Mouse (Mus musculus): Measurements from ENCODE around the gene Gm11032. TPM values are rescaled to one million over a fixed set of nuclear protein-coding genes. Genes with fewer than 3 reads are reported as not detected.
"Not testable (repeated sequence)": the region's sequence is repeated elsewhere in the genome, so short reads cannot be mapped to it uniquely, and the experiment has no call there.

The Gm11032 gene
- polyA plus RNA-seq, 1 experiment: not detected

GRCm38 (mm10) chr11:4637534-4638234 lies 17.8 kb downstream of the Gm11032 start, which contains the start of gene Ascc2:
Gene Ascc2 (plus strand): TSS chr11:4637747.
- H3K36me3 ChIP-seq (ENCODE audit: control insufficient read depth, insufficient read depth, low read length): peaks cover 3% of the 10 kb centered on the region; the same call in 1 of the 2 replicates
- no peaks in the 10 kb centered on the region for H3K27me3 ChIP-seq (ENCODE audit: control insufficient read depth, insufficient read depth, low read length)
- TF ChIP-seq CTCF (IDR thresholded peaks at IDR 0.05; ENCODE audit: extremely low read depth, insufficient read depth, insufficient read length, insufficient replicate concordance) (no peak), POLR2A (IDR thresholded peaks at IDR 0.05; ENCODE audit: low read depth, low read length) (peak; percentile 20; the same call in 1 of the 2 replicates)
- under 1% methylated on average over 35 of the region's 35 CpGs for WGBS
- H3K4me1 ChIP-seq (ENCODE audit: control insufficient read depth, insufficient read depth, insufficient read length): peaks cover 4% of the 10 kb centered on the region; the same call in 1 of the 2 replicates
- peak; percentile 50 to 89 for DNase-seq (ENCODE audit: low read depth in 1 of 2, low spot score in 2 of 2)
- peak within 1 kb of the TSS; percentile 89 for H3K4me3 ChIP-seq (ENCODE audit: extremely low read depth, insufficient read depth, insufficient read length)
- H3K27ac ChIP-seq (ENCODE audit: insufficient read depth, low read length): peak within 1 kb of the TSS; percentile 53

- 19% methylated on average over 7 of the region's 7 CpGs for WGBS
- H3K4me1 ChIP-seq (ENCODE audit: control insufficient read depth, insufficient read depth, insufficient read length): peaks cover 4% of the 10 kb centered on the region; the same call in 1 of the 2 replicates
- H3K27ac ChIP-seq (ENCODE audit: insufficient read depth, low read length): no peak overlapping the region
- peak overlapping the region; percentile 89 for H3K4me3 ChIP-seq (ENCODE audit: extremely low read depth, insufficient read depth, insufficient read length)
- TF ChIP-seq CTCF (IDR thresholded peaks at IDR 0.05; ENCODE audit: extremely low read depth, insufficient read depth, insufficient read length, insufficient replicate concordance): no peak
- no peak for TF ChIP-seq POLR2A (IDR thresholded peaks at IDR 0.05; ENCODE audit: low read depth, low read length)
- no peaks in the 10 kb centered on the region for H3K27me3 ChIP-seq (ENCODE audit: control insufficient read depth, insufficient read depth, low read length)
- no peak for DNase-seq (ENCODE audit: low read depth in 1 of 2, low spot score in 2 of 2)
- peaks cover 3% of the 10 kb centered on the region; the same call in 1 of the 2 replicates for H3K36me3 ChIP-seq (ENCODE audit: control insufficient read depth, insufficient read depth, low read length)
These were observed 18.4 kb downstream of the Gm11032 start for GRCm38 (mm10) chr11:4638261-4638660.

- no peak overlapping the region for H3K4me3 ChIP-seq (ENCODE audit: extremely low read depth, insufficient read depth, insufficient read length)
- peaks cover 4% of the 10 kb centered on the region; the same call in 1 of the 2 replicates for H3K4me1 ChIP-seq (ENCODE audit: control insufficient read depth, insufficient read depth, insufficient read length)
- peaks cover 3% of the 10 kb centered on the region; the same call in 1 of the 2 replicates for H3K36me3 ChIP-seq (ENCODE audit: control insufficient read depth, insufficient read depth, low read length)
- H3K27me3 ChIP-seq (ENCODE audit: control insufficient read depth, insufficient read depth, low read length): no peaks in the 10 kb centered on the region
- H3K27ac ChIP-seq (ENCODE audit: insufficient read depth, low read length): no peak overlapping the region
- DNase-seq (ENCODE audit: low read depth in 1 of 2, low spot score in 2 of 2): no peak
- TF ChIP-seq CTCF (IDR thresholded peaks at IDR 0.05; ENCODE audit: extremely low read depth, insufficient read depth, insufficient read length, insufficient replicate concordance): no peak
- no peak for TF ChIP-seq POLR2A (IDR thresholded peaks at IDR 0.05; ENCODE audit: low read depth, low read length)
These were observed 21.3 kb downstream of the Gm11032 start for GRCm38 (mm10) chr11:4641185-4641584.

GRCm38 (mm10) chr11:4643722-4644121 lies 23.9 kb downstream of the Gm11032 start:
- WGBS: 89% methylated on average over 5 of the region's 5 CpGs
- peaks cover 13% of the 10 kb centered on the region for H3K36me3 ChIP-seq (ENCODE audit: control insufficient read depth, insufficient read depth, low read length)
- no peaks in the 10 kb centered on the region for H3K27me3 ChIP-seq (ENCODE audit: control insufficient read depth, insufficient read depth, low read length)
- H3K27ac ChIP-seq (ENCODE audit: insufficient read depth, low read length): no peak overlapping the region
- H3K4me3 ChIP-seq (ENCODE audit: extremely low read depth, insufficient read depth, insufficient read length): no peak overlapping the region
- TF ChIP-seq CTCF (IDR thresholded peaks at IDR 0.05; ENCODE audit: extremely low read depth, insufficient read depth, insufficient read length, insufficient replicate concordance) (no peak), POLR2A (IDR thresholded peaks at IDR 0.05; ENCODE audit: low read depth, low read length) (no peak)
- peaks cover 4% of the 10 kb centered on the region; the same call in 1 of the 2 replicates for H3K4me1 ChIP-seq (ENCODE audit: control insufficient read depth, insufficient read depth, insufficient read length)
- DNase-seq (ENCODE audit: low read depth in 1 of 2, low spot score in 2 of 2): no peak

- H3K4me3 ChIP-seq (ENCODE audit: extremely low read depth, insufficient read depth, insufficient read length); H3K4me1 ChIP-seq (ENCODE audit: control insufficient read depth, insufficient read depth, insufficient read length); DNase-seq (ENCODE audit: low read depth in 1 of 2, low spot score in 2 of 2); H3K27me3 ChIP-seq (ENCODE audit: control insufficient read depth, insufficient read depth, low read length); H3K27ac ChIP-seq (ENCODE audit: insufficient read depth, low read length): not testable (repeated sequence)
- 92% methylated on average over 6 of the region's 6 CpGs for WGBS
- H3K36me3 ChIP-seq (ENCODE audit: control insufficient read depth, insufficient read depth, low read length): peaks cover 19% of the 10 kb centered on the region
These were observed 25.3 kb downstream of the Gm11032 start for GRCm38 (mm10) chr11:4645180-4645579.

- Histone ChIP-seq H3K4me3 (ENCODE audit: extremely low read depth, insufficient read depth, insufficient read length) (no peak overlapping the region), H3K4me1 (ENCODE audit: control insufficient read depth, insufficient read depth, insufficient read length) (no peaks in the 10 kb centered on the region), H3K27me3 (ENCODE audit: control insufficient read depth, insufficient read depth, low read length) (no peaks in the 10 kb centered on the region), H3K36me3 (ENCODE audit: control insufficient read depth, insufficient read depth, low read length) (peaks cover 17% of the 10 kb centered on the region), H3K27ac (ENCODE audit: insufficient read depth, low read length) (no peak overlapping the region)
- 94% methylated on average over 9 of the region's 9 CpGs for WGBS
- TF ChIP-seq CTCF (IDR thresholded peaks at IDR 0.05; ENCODE audit: extremely low read depth, insufficient read depth, insufficient read length, insufficient replicate concordance) (no peak), POLR2A (IDR thresholded peaks at IDR 0.05; ENCODE audit: low read depth, low read length) (no peak)
- no peak for DNase-seq (ENCODE audit: low read depth in 1 of 2, low spot score in 2 of 2)
These were observed 26.5 kb downstream of the Gm11032 start for GRCm38 (mm10) chr11:4646409-4646808.

GRCm38 (mm10) chr11:4659818-4660217 lies 40.0 kb downstream of the Gm11032 start:
- 88% methylated on average over 1 of the region's 1 CpGs for WGBS
- H3K27ac ChIP-seq (ENCODE audit: insufficient read depth, low read length): no peak overlapping the region
- no peaks in the 10 kb centered on the region for H3K27me3 ChIP-seq (ENCODE audit: control insufficient read depth, insufficient read depth, low read length)
- no peaks in the 10 kb centered on the region for H3K4me1 ChIP-seq (ENCODE audit: control insufficient read depth, insufficient read depth, insufficient read length)
- no peak for DNase-seq (ENCODE audit: low read depth in 1 of 2, low spot score in 2 of 2)
- H3K36me3 ChIP-seq (ENCODE audit: control insufficient read depth, insufficient read depth, low read length): peaks cover 17% of the 10 kb centered on the region
- TF ChIP-seq POLR2A (IDR thresholded peaks at IDR 0.05; ENCODE audit: low read depth, low read length): no peak
- TF ChIP-seq CTCF (IDR thresholded peaks at IDR 0.05; ENCODE audit: extremely low read depth, insufficient read depth, insufficient read length, insufficient replicate concordance): no peak
- H3K4me3 ChIP-seq (ENCODE audit: extremely low read depth, insufficient read depth, insufficient read length): no peak overlapping the region

Data from spleen, adult 2 months (tissue).